Mouse (Mus musculus): Measurements from ENCODE around the gene Cks2. TPM values are rescaled to one million over a fixed set of nuclear protein-coding genes. Genes with fewer than 3 reads are reported as not detected.
"Not testable (repeated sequence)": the region's sequence is repeated elsewhere in the genome, so short reads cannot be mapped to it uniquely, and the experiment has no call there.

Gene Cks2
- polyA plus RNA-seq, 1 experiment from 2014 or later = 278 TPM

DNA sequence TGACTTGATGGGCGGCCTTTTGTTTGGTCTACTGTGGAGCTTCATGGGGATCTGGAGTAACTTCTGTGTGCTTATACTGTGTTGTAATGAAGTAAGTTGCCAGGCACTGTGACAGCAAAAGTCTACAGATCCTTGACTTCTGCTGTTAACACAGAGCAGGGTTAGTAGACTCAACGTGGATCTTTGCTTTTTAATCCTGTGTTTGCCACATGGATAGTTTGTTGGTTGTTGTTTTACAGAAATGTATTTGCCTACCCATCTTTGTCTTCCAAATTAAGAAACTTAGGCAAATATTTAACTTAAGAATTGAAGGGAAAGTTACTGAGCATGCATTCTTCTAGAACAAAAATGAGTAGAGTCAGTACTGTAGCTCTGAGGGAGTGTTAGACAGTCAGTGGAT lies 18.5 kb downstream of the Cks2 start:
- ATAC-seq (no peak; the same call in 1 of the 2 replicates), DNase-seq (no peak)
- Histone ChIP-seq H3K4me2 (ENCODE audit: low read depth, low read length) (no peak overlapping the region), H3K27ac (ENCODE audit: low read depth) (no peak overlapping the region), H3K9me3 (ENCODE audit: low read length) (no peaks in the 10 kb centered on the region), H3K9ac (replicated peaks) (no peak overlapping the region), H3K4me3 (ENCODE audit: low read depth, low read length) (no peak overlapping the region), H3K36me3 (replicated peaks; ENCODE audit: insufficient read depth, low read length) (peaks cover 67% of the 10 kb centered on the region), H3K27me3 (ENCODE audit: insufficient read depth, low read length) (no peaks in the 10 kb centered on the region), H3K4me1 (ENCODE audit: insufficient read depth) (no peaks in the 10 kb centered on the region)
- no peak for TF ChIP-seq CTCF (IDR thresholded peaks at IDR 0.05; ENCODE audit: low read depth)
- WGBS (ENCODE audit: insufficient replicate concordance) = 75% methylated on average over 2 of the region's 2 CpGs

DNA sequence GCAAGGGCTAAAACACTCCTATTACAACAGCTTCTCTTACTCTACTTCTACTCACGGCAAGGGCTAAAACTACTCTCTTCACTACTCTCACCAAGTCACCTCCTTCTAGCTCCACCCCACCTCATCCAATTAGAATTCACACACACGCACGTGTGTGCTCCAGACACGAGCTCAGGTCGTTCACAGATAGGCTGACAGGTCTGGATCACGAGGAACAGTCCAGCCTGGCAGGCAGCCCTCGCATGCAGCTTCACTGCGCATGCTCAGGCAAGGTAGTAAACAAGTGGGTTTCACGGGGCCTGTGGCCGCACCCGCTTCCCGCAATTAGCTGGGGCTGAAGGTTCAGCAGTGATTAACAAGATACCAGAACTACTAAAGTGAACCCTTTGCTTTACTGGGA lies 23.2 kb downstream of the Cks2 start:
- WGBS (ENCODE audit: insufficient replicate concordance) = 86% methylated on average over 12 of the region's 12 CpGs

DNA sequence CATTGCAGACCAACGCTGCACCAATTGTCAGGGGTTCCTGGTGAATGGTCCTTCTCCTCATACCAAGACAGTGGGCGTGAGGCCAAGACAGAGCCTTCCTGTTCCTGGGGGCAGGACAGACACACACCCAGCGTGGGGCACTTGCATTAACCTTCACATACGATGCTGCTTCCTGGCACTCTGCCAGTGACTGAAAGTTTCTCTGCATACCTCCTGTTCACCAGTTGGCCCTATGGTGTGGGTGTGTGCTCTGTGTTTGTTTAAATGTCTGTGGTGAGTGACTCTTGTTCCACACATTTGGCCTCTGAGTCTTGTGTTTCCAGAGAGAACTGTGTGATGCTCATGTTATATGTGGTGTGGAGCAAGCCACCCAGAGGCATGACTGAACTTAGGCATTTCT lies 31.6 kb downstream of the Cks2 start:
- no peak overlapping the region for H3K27ac ChIP-seq (ENCODE audit: low read depth)
- no peak for TF ChIP-seq CTCF (IDR thresholded peaks at IDR 0.05; ENCODE audit: low read depth)
- TF ChIP-seq EP300 (IDR thresholded peaks at IDR 0.05; ENCODE audit: low read depth) = no peak

More for the DNA sequence above, 23.2 kb downstream of the Cks2 start:
- not testable (repeated sequence) for H3K27me3 ChIP-seq (ENCODE audit: insufficient read depth, low read length); DNase-seq; H3K4me2 ChIP-seq (ENCODE audit: low read depth, low read length); ATAC-seq; H3K4me3 ChIP-seq (ENCODE audit: low read depth, low read length); H3K27ac ChIP-seq (ENCODE audit: low read depth); H3K9ac ChIP-seq (replicated peaks); H3K9me3 ChIP-seq (ENCODE audit: low read length); H3K4me1 ChIP-seq (ENCODE audit: insufficient read depth)
- H3K36me3 ChIP-seq (replicated peaks; ENCODE audit: insufficient read depth, low read length) = peaks cover 55% of the 10 kb centered on the region

DNA sequence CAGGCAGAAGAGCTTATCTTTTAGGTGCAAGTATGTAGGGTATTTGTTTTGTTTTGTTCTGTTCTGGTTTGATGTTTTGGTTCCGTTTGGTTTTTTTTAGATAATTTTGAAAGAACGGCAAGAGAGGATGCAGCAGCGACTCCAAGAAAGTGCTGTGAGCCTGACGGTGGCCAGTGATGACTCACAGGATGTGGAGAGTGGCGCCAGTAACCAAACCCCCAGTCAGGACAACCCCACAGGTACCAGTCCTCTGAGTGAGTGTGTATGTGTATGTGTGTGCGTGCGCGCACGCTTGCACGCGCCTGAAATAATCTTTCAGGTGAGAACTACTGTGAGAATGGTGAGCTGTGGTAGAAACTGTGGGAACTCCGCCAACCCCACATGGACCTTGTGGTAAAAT lies 32.0 kb downstream of the Cks2 start:
- TF ChIP-seq EP300 (IDR thresholded peaks at IDR 0.05; ENCODE audit: low read depth) (no peak), CTCF (IDR thresholded peaks at IDR 0.05; ENCODE audit: low read depth) (no peak)
- Histone ChIP-seq H3K4me3 (ENCODE audit: low read depth, low read length) (no peak overlapping the region), H3K36me3 (replicated peaks; ENCODE audit: insufficient read depth, low read length) (peaks cover 88% of the 10 kb centered on the region), H3K9me3 (ENCODE audit: low read length) (no peaks in the 10 kb centered on the region), H3K27me3 (ENCODE audit: insufficient read depth, low read length) (no peaks in the 10 kb centered on the region), H3K27ac (ENCODE audit: low read depth) (no peak overlapping the region), H3K4me1 (ENCODE audit: insufficient read depth) (no peaks in the 10 kb centered on the region; the same call in 1 of the 2 replicates), H3K9ac (replicated peaks) (no peak overlapping the region), H3K4me2 (ENCODE audit: low read depth, low read length) (no peak overlapping the region)
- 79% methylated on average over 12 of the region's 12 CpGs for WGBS (ENCODE audit: insufficient replicate concordance)
- ATAC-seq = no peak
- no peak for DNase-seq

More for the DNA sequence above, 31.6 kb downstream of the Cks2 start:
- Histone ChIP-seq H3K9ac (replicated peaks) (no peak overlapping the region), H3K4me2 (ENCODE audit: low read depth, low read length) (no peak overlapping the region), H3K27me3 (ENCODE audit: insufficient read depth, low read length) (no peaks in the 10 kb centered on the region), H3K9me3 (ENCODE audit: low read length) (no peaks in the 10 kb centered on the region), H3K4me1 (ENCODE audit: insufficient read depth) (no peaks in the 10 kb centered on the region; the same call in 1 of the 2 replicates), H3K4me3 (ENCODE audit: low read depth, low read length) (no peak overlapping the region), H3K36me3 (replicated peaks; ENCODE audit: insufficient read depth, low read length) (peaks cover 88% of the 10 kb centered on the region)
- WGBS (ENCODE audit: insufficient replicate concordance) = 69% methylated on average over 4 of the region's 4 CpGs
- no peak for ATAC-seq
- DNase-seq = no peak

DNA sequence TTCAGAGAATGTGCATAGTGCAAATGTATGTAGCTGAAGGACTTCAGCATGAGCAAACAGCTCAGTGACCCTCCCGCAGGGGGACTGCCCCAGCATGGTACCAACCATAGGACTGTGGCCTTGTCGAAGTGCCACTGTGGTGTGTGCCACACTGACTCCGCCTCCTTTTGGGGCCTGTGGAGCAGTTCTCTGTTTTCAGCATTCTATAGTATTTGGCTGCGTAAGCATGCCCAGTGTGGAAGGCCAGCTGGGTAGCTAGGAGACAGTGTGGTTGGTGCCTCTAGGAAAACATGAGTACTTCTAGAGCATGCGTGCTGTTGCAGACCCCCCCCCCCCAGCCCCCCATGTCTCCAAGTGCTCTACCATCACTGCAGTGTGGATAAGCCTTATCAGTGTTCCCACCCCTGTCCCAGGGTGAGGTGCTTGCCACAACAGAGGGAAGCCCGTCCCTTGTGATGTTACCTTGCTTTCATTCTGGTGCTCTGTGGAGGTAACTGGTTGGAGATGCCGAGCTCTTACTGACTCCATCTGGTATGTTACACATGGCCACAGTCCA lies 32.7 kb downstream of the Cks2 start:
- Histone ChIP-seq H3K9me3 (ENCODE audit: low read length) (no peaks in the 10 kb centered on the region), H3K4me2 (ENCODE audit: low read depth, low read length) (no peak overlapping the region), H3K27ac (ENCODE audit: low read depth) (no peak overlapping the region), H3K36me3 (replicated peaks; ENCODE audit: insufficient read depth, low read length) (peaks cover 94% of the 10 kb centered on the region), H3K4me3 (ENCODE audit: low read depth, low read length) (no peak overlapping the region), H3K27me3 (ENCODE audit: insufficient read depth, low read length) (no peaks in the 10 kb centered on the region), H3K9ac (replicated peaks) (no peak overlapping the region), H3K4me1 (ENCODE audit: insufficient read depth) (no peaks in the 10 kb centered on the region; the same call in 1 of the 2 replicates)
- DNase-seq (no peak), ATAC-seq (peak; percentile 79)
- 62% methylated on average over 7 of the region's 7 CpGs for WGBS (ENCODE audit: insufficient replicate concordance)
- TF ChIP-seq EP300 (IDR thresholded peaks at IDR 0.05; ENCODE audit: low read depth) (0 out of 2 replicates have a peak, but pooled peaks have one; percentile 27), CTCF (IDR thresholded peaks at IDR 0.05; ENCODE audit: low read depth) (no peak)

DNA sequence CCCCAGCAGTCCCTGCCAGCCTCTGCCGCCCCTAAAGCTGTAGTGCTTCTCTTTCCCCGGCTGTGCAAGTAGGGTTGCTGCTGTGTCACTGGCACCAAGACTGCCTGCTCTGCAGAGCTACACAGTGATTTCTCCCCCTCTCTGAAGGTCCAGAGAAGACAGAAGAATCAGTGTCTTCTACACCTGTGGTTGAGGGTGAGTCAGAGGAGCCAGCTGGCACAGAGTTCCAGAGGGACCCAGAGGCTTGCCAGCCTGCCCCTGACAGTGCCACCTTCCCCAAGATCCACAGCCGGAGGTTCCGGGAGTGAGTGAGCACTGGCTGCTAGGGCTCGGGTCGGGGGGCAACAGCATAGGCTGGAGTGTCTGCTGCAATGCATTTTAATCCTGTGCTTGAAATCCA lies 33.7 kb downstream of the Cks2 start:
- Histone ChIP-seq H3K27ac (ENCODE audit: low read depth) (no peak overlapping the region), H3K36me3 (replicated peaks; ENCODE audit: insufficient read depth, low read length) (peaks cover 96% of the 10 kb centered on the region), H3K4me1 (ENCODE audit: insufficient read depth) (no peaks in the 10 kb centered on the region; the same call in 1 of the 2 replicates), H3K4me2 (ENCODE audit: low read depth, low read length) (no peak overlapping the region), H3K9me3 (ENCODE audit: low read length) (no peaks in the 10 kb centered on the region), H3K9ac (replicated peaks) (no peak overlapping the region), H3K4me3 (ENCODE audit: low read depth, low read length) (no peak overlapping the region), H3K27me3 (ENCODE audit: insufficient read depth, low read length) (no peaks in the 10 kb centered on the region)
- TF ChIP-seq CTCF (IDR thresholded peaks at IDR 0.05; ENCODE audit: low read depth) (no peak), EP300 (IDR thresholded peaks at IDR 0.05; ENCODE audit: low read depth) (no peak)
- DNase-seq (no peak), ATAC-seq (no peak)
- WGBS (ENCODE audit: insufficient replicate concordance) = 90% methylated on average over 6 of the region's 6 CpGs

DNA sequence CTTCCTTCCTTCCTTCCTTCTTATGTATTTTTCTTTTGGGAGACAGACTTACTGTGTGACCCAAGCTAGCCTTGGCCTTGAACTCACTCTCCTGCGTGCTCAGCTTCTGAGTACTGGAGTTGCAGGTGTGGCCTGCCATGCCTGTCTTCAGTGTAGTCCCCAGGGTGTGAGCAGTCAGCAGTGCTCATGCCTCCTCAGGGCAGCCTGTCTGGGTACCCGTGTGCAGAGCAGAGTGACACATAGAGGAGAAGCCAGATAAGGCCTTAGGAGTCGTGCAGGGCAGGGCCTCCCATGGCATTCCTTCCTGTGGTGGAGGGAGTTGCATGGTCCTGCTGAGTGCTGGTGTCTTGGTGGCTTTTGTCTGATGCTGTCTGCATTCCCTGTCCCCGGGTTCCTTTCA lies 34.3 kb downstream of the Cks2 start:
- Histone ChIP-seq H3K36me3 (replicated peaks; ENCODE audit: insufficient read depth, low read length) (peaks cover 94% of the 10 kb centered on the region), H3K9ac (replicated peaks) (no peak overlapping the region), H3K4me3 (ENCODE audit: low read depth, low read length) (no peak overlapping the region), H3K4me2 (ENCODE audit: low read depth, low read length) (no peak overlapping the region), H3K27me3 (ENCODE audit: insufficient read depth, low read length) (no peaks in the 10 kb centered on the region), H3K4me1 (ENCODE audit: insufficient read depth) (no peaks in the 10 kb centered on the region; the same call in 1 of the 2 replicates), H3K9me3 (ENCODE audit: low read length) (no peaks in the 10 kb centered on the region), H3K27ac (ENCODE audit: low read depth) (no peak overlapping the region)
- WGBS (ENCODE audit: insufficient replicate concordance) = 55% methylated on average over 4 of the region's 4 CpGs
- TF ChIP-seq EP300 (IDR thresholded peaks at IDR 0.05; ENCODE audit: low read depth) = no peak
- no peak for TF ChIP-seq CTCF (IDR thresholded peaks at IDR 0.05; ENCODE audit: low read depth)
- no peak for DNase-seq
- ATAC-seq = no peak

All from liver, postnatal 0 days (tissue).